Comparison of ENCODE assay signal across 8 mouse cellular contexts in genomic region chr12:79171269-79171995, GRCm38 (mm10). TPM values are rescaled to one million over a fixed set of nuclear protein-coding genes. Genes with fewer than 3 reads are reported as not detected.
DNase-seq lines count a peak whose midpoint lies in the region; ATAC-seq and TF ChIP-seq lines count a peak whose summit lies in the region.

No protein-coding gene starts in this region.

- TF ChIP-seq POLR2A in embryonic fibroblast, embryonic 13.5 days (IDR thresholded peaks at IDR 0.05; ENCODE audit: low read depth, low read length): no peak
- TF ChIP-seq POLR2A in limb, embryonic 14.5 days (IDR thresholded peaks at IDR 0.05; ENCODE audit: borderline replicate concordance, extremely low read depth, insufficient read depth, insufficient read length): no peak
- TF ChIP-seq POLR2A in small intestine, adult 2 months (IDR thresholded peaks at IDR 0.05; ENCODE audit: low read depth, low read length): no peak

- peaks cover 11% of the 10 kb centered on the region; the same call in 1 of the 2 replicates for H3K36me3 ChIP-seq in kidney, postnatal 0 days (ENCODE audit: insufficient read depth, low read length)
- peaks cover 18% of the 10 kb centered on the region for H3K36me3 ChIP-seq in limb, embryonic 14.5 days (ENCODE audit: control insufficient read depth, insufficient read depth, low read length)
- H3K36me3 ChIP-seq in small intestine, adult 2 months (ENCODE audit: control insufficient read depth, insufficient read depth, low read length): peaks cover 5% of the 10 kb centered on the region

- TF ChIP-seq CTCF in kidney, postnatal 0 days (IDR thresholded peaks at IDR 0.05; ENCODE audit: low read depth): no peak
- no peak for TF ChIP-seq CTCF in embryonic fibroblast, embryonic 13.5 days (IDR thresholded peaks at IDR 0.05; ENCODE audit: borderline replicate concordance, insufficient read depth, low read length)
- TF ChIP-seq CTCF in small intestine, adult 2 months (IDR thresholded peaks at IDR 0.05; ENCODE audit: extremely low read depth, insufficient read length, insufficient replicate concordance, low read depth, low read length): no peak

- 22% methylated on average over 12 of the region's 12 CpGs for WGBS in kidney, postnatal 0 days
- WGBS in limb, embryonic 14.5 days: 36% methylated on average over 12 of the region's 12 CpGs
- 10% methylated on average over 12 of the region's 12 CpGs for WGBS in small intestine, adult 2 months

- no peak for DNase-seq in kidney, postnatal 0 days (ENCODE audit: low spot score)
- DNase-seq in kidney, postnatal 10 days: no peak
- DNase-seq in T-cell, adult 2 months (ENCODE audit: low spot score): peak; percentile 13
- no peak for DNase-seq in limb, embryonic 14.5 days (ENCODE audit: low spot score)
- no peak for DNase-seq in adrenal gland, postnatal 14 days
- no peak for DNase-seq in thymus, postnatal 36 days

- no peaks in the 10 kb centered on the region for H3K9me3 ChIP-seq in kidney, postnatal 0 days (replicated peaks; ENCODE audit: low read length)
- H3K9me3 ChIP-seq in limb, embryonic 14.5 days (ENCODE audit: control insufficient read depth, low read length): no peaks in the 10 kb centered on the region

- H3K4me1 ChIP-seq in kidney, postnatal 0 days (replicated peaks; ENCODE audit: insufficient read depth, low read length): peaks cover 6% of the 10 kb centered on the region; the same call in 1 of the 2 replicates
- H3K4me1 ChIP-seq in embryonic fibroblast, embryonic 13.5 days (ENCODE audit: control insufficient read depth, insufficient read depth, low read length): peaks cover 14% of the 10 kb centered on the region
- peaks cover 5% of the 10 kb centered on the region; the same call in 1 of the 2 replicates for H3K4me1 ChIP-seq in limb, embryonic 14.5 days (ENCODE audit: control insufficient read depth, insufficient read depth, low read length)
- H3K4me1 ChIP-seq in small intestine, adult 2 months (ENCODE audit: control insufficient read depth, insufficient read depth, insufficient read length, low read length): peaks cover 2% of the 10 kb centered on the region

- H3K27ac ChIP-seq in kidney, postnatal 0 days: no peak overlapping the region
- H3K27ac ChIP-seq in embryonic fibroblast, embryonic 13.5 days (ENCODE audit: insufficient read depth, low read length): peak overlapping the region; percentile 75; the same call in 1 of the 2 replicates
- H3K27ac ChIP-seq in limb, embryonic 14.5 days (replicated peaks; ENCODE audit: low read depth, low read length): 0 out of 2 replicates have a peak overlapping the region, but pooled peaks have one; percentile 92
- no peak overlapping the region; the same call in 1 of the 2 replicates for H3K27ac ChIP-seq in small intestine, adult 2 months (ENCODE audit: insufficient read depth, low read depth, low read length)

- peak overlapping the region; percentile 88 for H3K4me3 ChIP-seq in kidney, postnatal 0 days (replicated peaks; ENCODE audit: low read depth, low read length)
- H3K4me3 ChIP-seq in embryonic fibroblast, embryonic 13.5 days (ENCODE audit: insufficient read depth, low read length): peak overlapping the region; percentile 89
- peak overlapping the region; percentile 74 for H3K4me3 ChIP-seq in limb, embryonic 14.5 days (replicated peaks; ENCODE audit: low read length)
- peak overlapping the region; percentile 90 for H3K4me3 ChIP-seq in small intestine, adult 2 months (ENCODE audit: low read depth, low read length)

- H3K4me2 ChIP-seq in kidney, postnatal 0 days (ENCODE audit: low read length): peak overlapping the region; percentile 64
- H3K4me2 ChIP-seq in limb, embryonic 14.5 days (replicated peaks; ENCODE audit: low read depth, low read length, severe bottlenecking): peak overlapping the region; percentile 69

- H3K27me3 ChIP-seq in kidney, postnatal 0 days (ENCODE audit: insufficient read depth, low read length): no peaks in the 10 kb centered on the region
- no peaks in the 10 kb centered on the region for H3K27me3 ChIP-seq in limb, embryonic 14.5 days (ENCODE audit: control insufficient read depth, insufficient read depth, low read length)
- no peaks in the 10 kb centered on the region for H3K27me3 ChIP-seq in small intestine, adult 2 months (ENCODE audit: control insufficient read depth, insufficient read depth, low read length)

- no peak for ATAC-seq in kidney, postnatal 0 days (replicated peaks; ENCODE audit: low FRiP score, low read depth)
- ATAC-seq in limb, embryonic 14.5 days (ENCODE audit: low FRiP score, low read depth): no peak

- peak overlapping the region; percentile 73 for H3K9ac ChIP-seq in kidney, postnatal 0 days (ENCODE audit: low read depth, low read length)
- peak overlapping the region; percentile 82 for H3K9ac ChIP-seq in limb, embryonic 14.5 days (ENCODE audit: low read depth, low read length, severe bottlenecking)

RNA-seq across cellular contexts. Expression of gene Vti1b, which starts 1.0 kb away (rescaled TPM):
- polyA plus RNA-seq in kidney, postnatal 0 days (2015; fragmentation: Nextera tagmentation; extraction: Ambion mirVana): 105 and 108 TPM in 2 replicates
- polyA plus RNA-seq in embryonic fibroblast, embryonic 13.5 days (2011; ENCODE audit: insufficient read length, low read depth, missing spikeins): 138 and 157 TPM in 2 replicates
- 27.7 and 44.0 TPM in 2 replicates for polyA plus RNA-seq in limb, embryonic 14.5 days (2012; rRNA removed)
- polyA plus RNA-seq in limb, embryonic 14.5 days (2014; fragmentation: Nextera tagmentation; extraction: Ambion mirVana): 85.7 and 94.6 TPM in 2 replicates
- 23.4 and 56.8 TPM in 2 replicates for polyA plus RNA-seq in small intestine, adult 2 months (2012; rRNA removed)
- total RNA-seq in adrenal gland, postnatal 14 days (2021): 70.7 and 75.4 TPM in 2 replicates

RNA-seq across cellular contexts. Expression of gene Rdh11, which starts 20.7 kb away (rescaled TPM):
- 21.4 and 22.7 TPM in 2 replicates for polyA plus RNA-seq in kidney, postnatal 0 days (2015; fragmentation: Nextera tagmentation; extraction: Ambion mirVana)
- 25.8 and 26.4 TPM in 2 replicates for polyA plus RNA-seq in embryonic fibroblast, embryonic 13.5 days (2011; ENCODE audit: insufficient read length, low read depth, missing spikeins)
- polyA plus RNA-seq in limb, embryonic 14.5 days (2012; rRNA removed): 22.1 and 23.5 TPM in 2 replicates
- polyA plus RNA-seq in limb, embryonic 14.5 days (2014; fragmentation: Nextera tagmentation; extraction: Ambion mirVana): 25.1 and 27.1 TPM in 2 replicates
- polyA plus RNA-seq in small intestine, adult 2 months (2012; rRNA removed): 6.3 and 11.6 TPM in 2 replicates
- total RNA-seq in adrenal gland, postnatal 14 days (2021): 15.5 and 18.7 TPM in 2 replicates

RNA-seq across cellular contexts. Expression of gene Rdh12, which starts 37.3 kb away (rescaled TPM):
- 7.4 and 7.7 TPM in 2 replicates for polyA plus RNA-seq in kidney, postnatal 0 days (2015; fragmentation: Nextera tagmentation; extraction: Ambion mirVana)
- 1.6 and 1.8 TPM in 2 replicates for polyA plus RNA-seq in embryonic fibroblast, embryonic 13.5 days (2011; ENCODE audit: insufficient read length, low read depth, missing spikeins)
- polyA plus RNA-seq in limb, embryonic 14.5 days (2012; rRNA removed): 9.4 and 10.2 TPM in 2 replicates
- 15.4 and 24.2 TPM in 2 replicates for polyA plus RNA-seq in limb, embryonic 14.5 days (2014; fragmentation: Nextera tagmentation; extraction: Ambion mirVana)
- 0.44 and 0.47 TPM in 2 replicates for polyA plus RNA-seq in small intestine, adult 2 months (2012; rRNA removed)
- total RNA-seq in adrenal gland, postnatal 14 days (2021): 0.59 and 1.0 TPM in 2 replicates

RNA-seq across cellular contexts. Expression of gene Arg2, which starts 40.9 kb away (rescaled TPM):
- polyA plus RNA-seq in kidney, postnatal 0 days (2015; fragmentation: Nextera tagmentation; extraction: Ambion mirVana): 51.1 and 66.6 TPM in 2 replicates
- polyA plus RNA-seq in embryonic fibroblast, embryonic 13.5 days (2011; ENCODE audit: insufficient read length, low read depth, missing spikeins): 0.35 TPM in 1 of 2 replicates, not detected in the other
- polyA plus RNA-seq in limb, embryonic 14.5 days (2012; rRNA removed): 0.39 and 0.40 TPM in 2 replicates
- polyA plus RNA-seq in limb, embryonic 14.5 days (2014; fragmentation: Nextera tagmentation; extraction: Ambion mirVana): 0.55 and 0.65 TPM in 2 replicates
- 148 and 162 TPM in 2 replicates for polyA plus RNA-seq in small intestine, adult 2 months (2012; rRNA removed)
- total RNA-seq in adrenal gland, postnatal 14 days (2021): not detected in 2 replicates

Comparison
In these comparisons a context has a peak if more than half of its experiments do, and no peak if none do; other contexts are left out.
1. H3K27ac ChIP-seq: peak in embryonic fibroblast, embryonic 13.5 days (single experiment) and limb, embryonic 14.5 days (single experiment); none in kidney, postnatal 0 days (single experiment) and small intestine, adult 2 months (single experiment).
2. Peak in every context shown above with its lines, with median percentiles within 50 percentile points of each other: H3K4me3 ChIP-seq.